Mouse (Mus musculus) limb, embryonic 14.5 days (tissue): ENCODE data around the gene Il6ra. TPM values are rescaled to one million over a fixed set of nuclear protein-coding genes. Genes with fewer than 3 reads are reported as not detected.

Source experiments
- ATAC-seq: fragments of 200-750 bp; cut with Nextera tagmentation; 2 replicates; pipeline ENCODE4 v1.8.0; 2017; ENCODE audit warnings: low read depth, moderate number of reproducible peaks, moderate TSS enrichment; ENCODE audit not compliant: low FRiP score
- DNase-seq: peaks from one replicate; pipeline ENCODE4 v3.0.0-alpha.2; 2015; ENCODE audit warnings: low spot score
- H3K27ac ChIP-seq: fragments of 300-500 bp; sonication (generic); replicated peaks from 2 replicates; pipeline ENCODE4 v1.5.1; 2014; ENCODE audit warnings: low read depth, mild to moderate bottlenecking, low read length, moderate library complexity, mixed read lengths
- H3K27me3 ChIP-seq: fragments of 300-500 bp; sonication (generic); 2 replicates; pipeline ENCODE4 v1.6.1; 2014; ENCODE audit warnings: low read length, mixed read lengths; ENCODE audit not compliant: control insufficient read depth, insufficient read depth
- H3K36me3 ChIP-seq: fragments of 300-500 bp; sonication (generic); 2 replicates; pipeline ENCODE4 v1.6.1; 2014; ENCODE audit warnings: mild to moderate bottlenecking, low read length, moderate library complexity, mixed read lengths; ENCODE audit not compliant: control insufficient read depth, insufficient read depth
- H3K4me1 ChIP-seq: fragments of 300-500 bp; sonication (generic); 2 replicates; pipeline ENCODE4 v1.6.1; 2014; ENCODE audit warnings: antibody characterized with exemption, low read length, mixed read lengths; ENCODE audit not compliant: control insufficient read depth, insufficient read depth
- H3K4me2 ChIP-seq: fragments of 300-500 bp; sonication (generic); replicated peaks from 2 replicates; pipeline ENCODE4 v1.6.1; 2014; ENCODE audit warnings: low read depth, mild to moderate bottlenecking, low read length, moderate library complexity; ENCODE audit not compliant: severe bottlenecking
- H3K4me3 ChIP-seq: fragments of 300-500 bp; sonication (generic); replicated peaks from 2 replicates; pipeline ENCODE4 v1.5.1; 2014; ENCODE audit warnings: low read length
- H3K9ac ChIP-seq: fragments of 300-500 bp; sonication (generic); 2 replicates; pipeline ENCODE4 v1.6.1; 2014; ENCODE audit warnings: mild to moderate bottlenecking, low read depth, low read length, moderate library complexity; ENCODE audit not compliant: severe bottlenecking
- H3K9me3 ChIP-seq: fragments of 300-500 bp; sonication (generic); 2 replicates; pipeline ENCODE4 v1.6.1; 2016; ENCODE audit warnings: low read length; ENCODE audit not compliant: control insufficient read depth
- POLR2A ChIP-seq: fragments of 200-500 bp; IDR thresholded peaks from 2 replicates; pipeline ENCODE4 v1.8.0; 2012; ENCODE audit warnings: inconsistent platforms, mild to moderate bottlenecking, moderate library complexity, borderline replicate concordance; ENCODE audit not compliant: insufficient read depth, insufficient read length; ENCODE audit errors: extremely low read depth
- WGBS: fragments of 180-500 bp; shearing (Covaris S2); extraction: QIAGEN DNeasy Blood & Tissue Kit; methylation state at CpG from one replicate; pipeline ENCODE4 v1.1.7; 2014; 5-methylcytosine and 5-hydroxymethylcytosine counted together
- polyA plus RNA-seq, 2 experiments: library from polyadenylated mRNA; depleted of rRNA in 1 of 2; stranded (reverse) in 1 of 2; unstranded in 1 of 2; fragments of >200 nt; fragmentation: Nextera tagmentation in 1 of 2; extraction: Ambion mirVana in 1 of 2; gene quantifications; 2 replicates each; pipeline versions ENCODE4 v1.2.1 to v1.2.3; 2012 to 2014

Gene Il6ra
- polyA plus RNA-seq, 2 experiments, result 1.2 to 1.3 TPM

GRCm38 (mm10) chr3:89853752-89854151, 59.2 kb downstream of the Il6ra start:
- Histone ChIP-seq H3K9ac (no peak overlapping the region), H3K4me1 (no peaks in the 10 kb centered on the region), H3K4me3 (no peak overlapping the region), H3K4me2 (no peak overlapping the region), H3K27me3 (no peaks in the 10 kb centered on the region), H3K9me3 (no peaks in the 10 kb centered on the region), H3K27ac (no peak overlapping the region), H3K36me3 (peaks cover 3% of the 10 kb centered on the region; the same call in 1 of the 2 replicates)
- peak; percentile 20 for DNase-seq
- 77% methylated on average over 5 of the region's 5 CpGs for WGBS
- ATAC-seq, result no peak
- TF ChIP-seq POLR2A, result no peak

GRCm38 (mm10) chr3:89848083-89848482, 64.9 kb downstream of the Il6ra start:
- no peak for ATAC-seq
- no peak for TF ChIP-seq POLR2A
- H3K9me3 ChIP-seq, result no peaks in the 10 kb centered on the region
- H3K4me2 ChIP-seq, result no peak overlapping the region
- H3K27ac ChIP-seq, result no peak overlapping the region
- WGBS, result 89% methylated on average over 6 of the region's 6 CpGs
- no peak overlapping the region for H3K9ac ChIP-seq
- no peaks in the 10 kb centered on the region for H3K36me3 ChIP-seq
- no peak for DNase-seq
- no peaks in the 10 kb centered on the region for H3K4me1 ChIP-seq
- H3K4me3 ChIP-seq, result no peak overlapping the region
- H3K27me3 ChIP-seq, result no peaks in the 10 kb centered on the region

- DNase-seq, result no peak
- H3K4me3 ChIP-seq, result no peak overlapping the region
- 77% methylated on average over 6 of the region's 6 CpGs for WGBS
- no peak overlapping the region for H3K4me2 ChIP-seq
- no peaks in the 10 kb centered on the region for H3K4me1 ChIP-seq
- no peaks in the 10 kb centered on the region for H3K36me3 ChIP-seq
- TF ChIP-seq POLR2A, result no peak
- no peak overlapping the region for H3K27ac ChIP-seq
- H3K9ac ChIP-seq, result no peak overlapping the region
- H3K27me3 ChIP-seq, result no peaks in the 10 kb centered on the region
- ATAC-seq, result no peak
- H3K9me3 ChIP-seq, result no peaks in the 10 kb centered on the region
Measured at GRCm38 (mm10) chr3:89847596-89847995, 65.4 kb downstream of the Il6ra start.

GRCm38 (mm10) chr3:89847126-89847525, 65.9 kb downstream of the Il6ra start:
- Histone ChIP-seq H3K4me2 (no peak overlapping the region), H3K9me3 (no peaks in the 10 kb centered on the region), H3K4me1 (no peaks in the 10 kb centered on the region), H3K36me3 (no peaks in the 10 kb centered on the region), H3K4me3 (no peak overlapping the region), H3K27ac (no peak overlapping the region), H3K27me3 (no peaks in the 10 kb centered on the region), H3K9ac (no peak overlapping the region)
- DNase-seq, result no peak
- 88% methylated on average over 3 of the region's 3 CpGs for WGBS
- no peak for TF ChIP-seq POLR2A
- ATAC-seq, result no peak

- no peak for DNase-seq
- 73% methylated on average over 9 of the region's 9 CpGs for WGBS
- Histone ChIP-seq H3K4me2 (no peak overlapping the region), H3K9ac (no peak overlapping the region), H3K27me3 (no peaks in the 10 kb centered on the region), H3K9me3 (no peaks in the 10 kb centered on the region), H3K27ac (no peak overlapping the region), H3K4me3 (no peak overlapping the region), H3K36me3 (no peaks in the 10 kb centered on the region), H3K4me1 (no peaks in the 10 kb centered on the region)
- no peak for ATAC-seq
- no peak for TF ChIP-seq POLR2A
Measured at GRCm38 (mm10) chr3:89845814-89846213, 67.2 kb downstream of the Il6ra start.

- WGBS, result 61% methylated on average over 9 of the region's 9 CpGs
Measured at GRCm38 (mm10) chr3:89843148-89843547, 69.8 kb downstream of the Il6ra start.

More at GRCm38 (mm10) chr3:89843148-89843547, 69.8 kb downstream of the Il6ra start:
- Histone ChIP-seq H3K27ac (no peak overlapping the region), H3K9ac (no peak overlapping the region), H3K4me1 (no peaks in the 10 kb centered on the region), H3K36me3 (no peaks in the 10 kb centered on the region), H3K9me3 (no peaks in the 10 kb centered on the region), H3K4me3 (no peak overlapping the region), H3K4me2 (no peak overlapping the region), H3K27me3 (no peaks in the 10 kb centered on the region)
- ATAC-seq, result no peak
- no peak for TF ChIP-seq POLR2A
- no peak for DNase-seq
